Mouse (Mus musculus): ENCODE measurements around the gene Zfp13.

- no peak for TF ChIP-seq MAFK (IDR thresholded peaks at IDR 0.05; ENCODE audit: insufficient read depth, low read depth, low read length)
- no peak for TF ChIP-seq ZNF384 (IDR thresholded peaks at IDR 0.05; ENCODE audit: low read depth, low read length)
- TF ChIP-seq CHD2 (IDR thresholded peaks at IDR 0.05; ENCODE audit: low read depth, low read length): no peak
- TF ChIP-seq ZC3H11A (IDR thresholded peaks at IDR 0.05; ENCODE audit: borderline replicate concordance, low read depth, low read length): no peak
Observed at GRCm38 (mm10) chr17:23599605-23600063, 347 bp upstream of the Zfp13 start.
